Mouse (Mus musculus): ENCODE data around the gene Acox2.
A peak's percentile ranks its signal among the peaks of the same experiment; 100 is the strongest.

The Acox2 gene

DNA sequence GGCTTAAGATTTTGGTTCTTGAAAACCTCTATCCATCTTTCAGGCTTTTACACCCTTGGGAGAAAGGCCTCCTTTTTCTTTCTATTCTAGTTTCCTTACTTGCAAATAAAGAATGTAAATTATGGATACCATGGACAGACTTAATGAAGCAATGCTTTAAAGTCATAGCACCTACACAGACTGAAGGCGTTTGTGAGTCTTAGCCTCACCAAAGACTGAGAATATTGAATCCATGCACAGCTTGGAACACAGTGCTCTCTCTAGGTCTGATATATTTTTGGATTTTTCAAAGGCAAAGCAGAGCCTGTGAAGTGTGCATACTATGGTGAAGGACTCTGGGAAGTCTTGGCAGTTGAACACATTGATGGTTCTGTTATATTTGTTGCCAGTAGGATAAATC, 9.9 kb downstream of the Acox2 start:
- DNase-seq (ENCODE audit: low read depth), result no peak

DNA sequence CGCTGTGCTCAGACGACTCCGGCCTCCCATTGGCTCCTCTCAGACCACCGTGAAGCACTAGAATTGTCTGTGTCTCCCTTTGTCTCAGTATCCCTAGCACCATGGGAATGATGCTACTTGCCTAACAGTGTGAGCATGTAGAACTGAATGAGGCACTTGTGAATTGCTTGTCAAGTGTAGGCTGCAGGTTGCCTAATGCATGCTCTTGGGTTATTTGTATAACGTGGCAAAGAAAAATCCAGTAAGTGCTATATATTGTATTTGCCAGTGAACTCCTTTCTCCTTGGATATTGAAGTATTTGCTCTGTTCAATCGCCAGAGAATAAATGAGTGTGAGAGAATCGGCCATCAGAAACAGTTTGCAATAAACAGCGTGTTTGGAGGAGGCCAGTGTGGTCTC, 12.3 kb downstream of the Acox2 start:
- no peak for DNase-seq (ENCODE audit: low read depth)

- no peak for DNase-seq (ENCODE audit: low read depth)
Observed at GRCm38 (mm10) chr14:8244211-8244611, 14.9 kb downstream of the Acox2 start.

DNA sequence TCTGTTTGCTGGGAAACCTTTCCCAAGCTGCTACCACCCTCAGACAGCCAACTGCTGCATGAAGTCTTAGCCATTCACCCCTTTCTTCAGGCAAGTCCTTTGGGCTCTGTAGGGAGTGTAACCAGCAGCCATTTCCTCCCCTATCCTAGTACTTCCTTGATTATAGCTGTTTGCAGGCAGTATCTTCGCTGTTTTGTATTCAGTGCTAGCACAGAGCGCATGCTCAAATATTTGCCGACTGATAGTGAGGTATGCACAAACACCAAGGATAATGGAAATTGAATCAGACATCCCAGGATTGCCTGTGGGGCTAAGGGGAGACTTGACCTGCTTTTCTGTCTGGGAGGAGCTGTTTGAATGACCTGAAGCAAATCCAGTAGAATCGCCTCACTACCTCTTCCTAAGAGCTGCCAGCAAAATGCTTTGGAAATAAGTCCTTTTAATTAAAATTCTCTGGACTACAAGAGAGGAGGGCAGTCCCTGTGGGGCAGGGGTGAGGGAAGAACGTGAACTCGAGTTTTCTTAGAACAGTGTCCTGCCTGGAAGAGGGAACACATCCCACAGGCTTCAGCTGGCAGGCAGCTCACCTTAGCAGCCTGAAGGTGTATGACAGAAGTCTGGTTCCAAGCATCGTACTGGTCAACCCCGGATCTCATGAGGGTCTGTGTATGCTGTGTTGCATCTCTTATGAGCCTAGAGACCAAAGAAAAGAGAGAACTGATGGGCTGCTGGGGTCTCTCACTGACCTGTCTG, 15.8 kb downstream of the Acox2 start:
- no peak for DNase-seq (ENCODE audit: low read depth)

GRCm38 (mm10) chr14:8242388-8242920, 16.7 kb downstream of the Acox2 start:
- DNase-seq (ENCODE audit: low read depth), result no peak

GRCm38 (mm10) chr14:8241816-8242215, 17.3 kb downstream of the Acox2 start:
- DNase-seq (ENCODE audit: low read depth), result no peak

- no peak for DNase-seq (ENCODE audit: low read depth)
Observed at GRCm38 (mm10) chr14:8233252-8233651, 25.9 kb downstream of the Acox2 start.

DNA sequence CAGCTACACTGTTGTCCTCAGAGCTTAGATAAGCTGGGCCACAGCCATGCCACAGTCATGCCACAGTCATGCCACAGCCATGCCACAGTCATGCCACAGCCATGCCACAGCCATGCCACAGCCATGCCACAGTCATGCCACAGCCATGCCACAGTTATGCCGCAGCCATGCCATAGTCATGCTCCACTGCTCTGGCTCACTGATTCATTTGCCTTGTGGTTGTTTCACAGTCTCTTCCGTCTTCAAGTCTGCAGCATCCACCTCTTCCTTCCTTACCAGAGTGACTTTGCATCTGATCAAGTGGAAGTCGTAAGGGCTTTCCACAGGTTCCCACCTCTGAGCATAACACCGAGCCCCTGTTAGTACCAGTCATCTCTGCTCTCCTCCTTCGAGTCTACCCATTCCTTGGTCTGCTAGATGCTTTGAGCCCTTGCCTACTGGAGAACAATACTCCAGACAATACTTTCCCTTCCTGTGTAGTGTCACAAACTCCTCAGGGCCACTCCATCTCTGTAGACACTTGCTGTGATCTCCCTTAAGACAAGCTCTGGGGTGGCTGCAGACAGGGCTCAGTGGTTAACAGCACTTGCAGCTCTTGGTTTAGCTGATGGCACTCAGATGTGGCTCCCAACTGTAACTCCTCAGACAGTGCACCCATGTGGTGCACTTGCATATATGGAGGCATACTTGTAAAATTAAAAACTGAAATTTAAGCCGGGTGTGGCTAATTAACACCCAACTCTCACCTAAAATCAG, 26.8 kb downstream of the Acox2 start:
- no peak for DNase-seq (ENCODE audit: low read depth)

DNA sequence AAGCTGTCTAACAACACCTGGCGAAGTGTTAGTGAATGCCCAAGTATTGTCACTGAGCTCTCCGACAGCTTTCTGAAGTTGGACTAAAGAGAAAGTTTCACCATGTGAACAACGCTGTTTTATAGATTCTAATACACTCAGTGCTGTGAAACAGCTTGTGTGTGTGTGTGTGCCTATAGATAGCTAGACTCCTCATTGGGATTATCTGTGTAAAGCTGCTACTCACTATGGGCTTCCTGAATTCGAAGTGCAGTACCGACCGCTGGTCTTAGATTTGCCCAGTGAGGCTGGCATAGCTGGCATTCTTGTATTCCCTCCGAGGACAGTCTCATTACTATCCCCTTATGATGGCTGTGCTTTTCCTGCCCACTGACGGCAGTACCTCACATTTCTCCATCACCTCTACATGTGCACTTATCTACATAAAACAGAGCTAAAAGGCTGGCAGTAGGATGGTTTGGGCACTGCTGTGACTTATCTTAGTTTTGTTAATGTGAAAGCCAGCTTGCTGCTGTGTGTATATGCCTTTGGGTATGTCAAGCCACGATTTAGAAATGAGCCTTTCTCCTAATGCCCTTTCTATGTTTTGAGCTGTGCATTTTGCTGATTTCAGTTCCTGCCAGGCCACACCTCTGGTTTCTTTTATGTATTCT, 29.7 kb downstream of the Acox2 start:
- DNase-seq (ENCODE audit: low read depth), result no peak

DNA sequence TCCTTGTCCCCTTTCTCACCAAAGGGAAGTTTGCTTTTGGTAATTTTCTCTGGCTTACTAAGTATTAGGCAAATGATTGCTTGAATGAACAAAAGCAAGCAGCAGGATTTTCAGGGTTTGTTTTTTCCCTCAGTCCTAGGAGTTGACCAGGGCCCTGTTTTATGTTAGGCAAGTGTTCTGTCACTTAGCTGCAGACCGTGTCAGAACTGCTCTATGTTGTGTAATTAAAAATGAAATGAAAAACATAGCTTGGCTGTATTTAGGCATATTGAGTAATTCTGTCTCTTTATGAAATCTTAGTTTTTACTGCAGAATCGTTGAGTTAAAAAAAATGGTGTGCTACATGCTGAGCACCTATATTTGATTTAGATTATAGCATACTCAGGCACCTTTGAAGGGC, 34.3 kb downstream of the Acox2 start:
- DNase-seq (ENCODE audit: low read depth), result no peak

- no peak for DNase-seq (ENCODE audit: low read depth)
Observed at GRCm38 (mm10) chr14:8223506-8224293, 35.5 kb downstream of the Acox2 start.

GRCm38 (mm10) chr14:8222561-8222960, 36.6 kb downstream of the Acox2 start:
- no peak for DNase-seq (ENCODE audit: low read depth)

DNA sequence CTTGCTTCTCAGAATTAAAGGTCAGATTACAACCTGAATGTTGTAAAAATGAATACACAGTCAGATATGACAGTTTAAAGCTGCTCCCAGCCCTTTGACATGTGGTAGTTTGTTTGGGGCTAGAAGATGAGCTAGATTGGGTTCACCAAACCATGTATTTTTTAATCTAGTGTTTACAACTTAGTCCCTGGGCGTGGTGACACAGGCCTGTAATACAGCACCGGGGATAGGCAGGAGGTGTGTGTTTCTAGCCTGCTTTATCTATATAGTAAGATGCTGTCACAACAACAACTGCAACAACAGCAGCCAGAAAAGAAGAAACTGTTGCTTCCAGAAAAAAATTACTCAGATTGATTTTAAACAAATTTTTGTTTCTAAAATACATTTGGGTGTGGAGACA, 38.2 kb downstream of the Acox2 start:
- DNase-seq (ENCODE audit: low read depth), result no peak

DNA sequence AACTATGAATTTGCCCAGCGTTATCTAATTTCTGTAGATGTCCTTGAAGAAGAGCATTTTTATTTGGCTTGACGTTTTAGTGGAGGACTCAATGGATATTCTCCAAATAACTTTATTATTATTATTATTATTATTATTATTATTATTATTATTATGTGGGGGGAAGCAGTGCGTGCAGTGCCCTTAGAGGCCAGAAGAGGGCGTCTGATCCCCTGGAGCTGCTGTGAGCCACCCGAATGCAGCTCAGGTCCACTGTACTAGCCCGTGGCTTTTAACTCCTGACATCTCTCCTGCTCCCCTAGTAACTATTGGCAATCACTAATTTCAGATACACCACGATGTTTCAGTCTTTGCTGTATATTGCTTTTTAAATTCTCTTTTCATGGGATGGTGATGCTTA, 38.8 kb downstream of the Acox2 start:
- peak; percentile 29 for DNase-seq (ENCODE audit: low read depth)

- no peak for DNase-seq (ENCODE audit: low read depth)
Observed at GRCm38 (mm10) chr14:8219876-8220275, 39.3 kb downstream of the Acox2 start.

DNA sequence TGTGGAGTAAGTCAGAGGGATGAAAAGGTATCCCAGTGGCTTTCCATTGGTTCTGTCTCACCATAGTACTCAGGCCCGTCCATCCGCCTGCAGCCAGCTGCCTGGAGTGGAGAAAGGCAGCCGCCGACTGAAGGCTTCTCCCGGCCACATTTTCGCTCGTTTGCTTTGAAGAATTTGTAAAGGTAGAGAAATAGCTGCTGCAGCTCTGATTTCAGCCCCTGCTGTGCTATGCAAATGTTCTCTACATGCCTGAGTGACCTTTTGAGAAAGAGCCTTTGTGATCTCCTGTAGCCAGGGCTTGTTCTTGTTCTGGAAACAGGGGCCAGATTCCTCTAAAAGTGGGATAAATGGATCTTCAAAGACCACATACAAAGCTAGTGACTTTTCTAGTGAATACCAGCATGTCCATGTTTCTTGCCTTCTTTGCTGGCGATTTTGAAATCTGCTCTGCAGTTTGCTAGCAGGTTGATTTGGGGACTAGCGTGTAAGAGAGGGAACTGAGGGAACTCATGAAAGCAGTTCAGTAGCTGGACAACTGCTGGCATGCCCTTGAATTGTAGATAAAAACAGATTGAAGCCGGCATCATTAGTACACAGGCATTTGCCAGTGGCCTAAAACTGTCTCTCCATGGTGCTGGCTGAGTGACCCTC, 40.3 kb downstream of the Acox2 start:
- DNase-seq (ENCODE audit: low read depth), result no peak

- no peak for DNase-seq (ENCODE audit: low read depth)
Observed at GRCm38 (mm10) chr14:8218238-8218637, 40.9 kb downstream of the Acox2 start.

DNA sequence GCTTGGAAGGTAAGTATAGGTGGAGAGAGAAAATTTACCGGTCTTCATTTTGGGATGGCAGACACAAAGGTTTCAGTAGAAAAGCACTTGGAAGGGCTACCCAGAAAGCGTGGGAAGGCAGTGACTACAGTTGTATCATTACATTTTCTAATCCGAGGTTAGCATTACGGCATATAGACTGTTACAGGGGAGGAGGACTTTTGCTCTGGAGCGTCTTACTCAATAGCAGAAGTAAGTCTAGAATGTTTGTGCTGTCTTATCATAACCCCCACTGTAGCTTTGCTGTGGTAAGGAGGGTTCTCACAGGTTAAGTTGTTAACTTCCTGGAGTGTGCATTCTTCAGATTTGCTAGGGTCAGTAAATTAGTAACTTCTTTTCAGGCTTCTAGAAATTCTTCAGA, 43.1 kb downstream of the Acox2 start:
- no peak for DNase-seq (ENCODE audit: low read depth)

GRCm38 (mm10) chr14:8215208-8215778, 43.9 kb downstream of the Acox2 start:
- DNase-seq (ENCODE audit: low read depth), result peak; percentile 18

DNA sequence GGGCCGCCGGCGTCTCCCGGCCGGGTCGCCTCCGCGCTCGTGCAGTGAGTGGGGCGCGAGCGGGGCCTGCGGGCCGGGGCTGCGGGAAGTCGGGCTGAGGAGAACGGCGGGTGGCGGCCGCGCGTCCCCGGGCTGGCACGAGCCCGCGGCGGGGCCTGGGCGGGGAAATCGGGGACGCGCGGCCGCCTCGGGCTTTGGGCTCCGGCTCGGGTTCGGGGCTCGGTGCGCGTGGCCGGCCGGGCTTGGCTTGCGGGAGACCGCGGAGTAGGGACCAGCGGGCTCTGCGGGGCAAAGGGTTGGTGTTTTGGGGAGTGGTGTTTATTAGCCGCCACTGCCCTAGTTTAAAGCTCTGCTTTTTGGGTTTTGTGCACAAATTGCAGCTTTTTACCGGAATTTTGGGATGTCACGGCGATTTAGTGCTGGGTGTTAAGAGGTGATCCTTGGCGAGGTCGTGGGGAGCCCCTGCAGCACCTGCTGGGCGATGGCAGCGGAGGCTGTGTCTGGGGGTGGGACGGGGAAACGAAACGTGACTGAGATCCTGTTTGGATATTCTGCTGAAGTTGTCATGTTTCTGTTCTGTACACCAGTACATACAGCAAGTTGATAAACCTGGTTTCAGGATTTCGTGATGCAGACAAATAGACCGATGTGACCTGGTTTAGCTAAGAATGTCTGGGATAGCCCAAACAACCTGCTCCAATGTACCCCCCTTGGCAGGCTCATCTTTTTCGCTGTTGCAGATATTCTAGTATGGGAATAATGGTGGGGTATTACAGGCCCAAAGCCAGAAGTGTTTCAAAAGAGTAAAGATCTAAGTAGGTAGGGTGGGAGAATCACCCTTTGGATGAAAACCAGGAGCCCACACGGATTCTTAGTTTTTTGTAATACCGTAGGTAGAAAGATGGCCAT, 44.6 kb downstream of the Acox2 start:
- peak; percentile 58 for DNase-seq (ENCODE audit: low read depth)

All from induced T-regulatory cell, adult 2 months (primary cell).